Mouse (Mus musculus): ENCODE results near the gene Col5a1. TPM values are rescaled to one million over a fixed set of nuclear protein-coding genes. Genes with fewer than 3 reads are reported as not detected.
A peak's percentile ranks its signal among the peaks of the same experiment; 100 is the strongest.

Col5a1 gene
- polyA plus RNA-seq, 1 experiment from 2014 or later: 5.3 TPM

DNA sequence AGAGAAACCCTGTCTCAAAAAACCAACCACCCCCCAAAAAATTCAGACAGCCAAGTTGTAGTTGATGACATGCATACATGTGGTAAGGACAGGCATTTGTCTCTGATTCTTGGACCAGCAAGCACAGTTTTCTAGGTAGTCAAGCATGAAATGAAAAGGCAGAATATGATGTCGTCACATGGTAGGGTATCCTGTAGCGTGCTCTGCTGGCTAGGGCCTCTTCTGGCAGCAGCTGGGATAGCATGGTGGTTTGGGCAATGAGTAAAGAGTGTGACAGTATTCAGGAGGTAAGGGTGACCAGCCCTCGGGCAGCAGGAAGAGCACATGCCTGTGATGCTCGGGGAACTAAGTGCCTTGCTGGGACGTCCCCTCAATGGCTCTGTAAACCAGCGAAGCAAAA, 73.0 kb downstream of the Col5a1 start:
- no peak for ATAC-seq
- H3K36me3 ChIP-seq (ENCODE audit: control insufficient read depth, insufficient read depth, low read length): no peaks in the 10 kb centered on the region
- no peaks in the 10 kb centered on the region for H3K9me3 ChIP-seq (replicated peaks; ENCODE audit: control insufficient read depth, low read length)
- peaks cover 8% of the 10 kb centered on the region; the same call in 1 of the 2 replicates for H3K4me1 ChIP-seq (ENCODE audit: control insufficient read depth, insufficient read depth, low read length)
- no peak overlapping the region for H3K27ac ChIP-seq (ENCODE audit: low read depth, low read length)
- no peaks in the 10 kb centered on the region for H3K27me3 ChIP-seq (replicated peaks; ENCODE audit: control insufficient read depth, insufficient read depth, low read length)
- no peak overlapping the region for H3K4me3 ChIP-seq (ENCODE audit: low read depth, low read length)
- no peak for DNase-seq (ENCODE audit: low spot score)
- H3K4me2 ChIP-seq (ENCODE audit: low read length): no peak overlapping the region
- 72% methylated on average over 6 of the region's 6 CpGs for WGBS
- H3K9ac ChIP-seq (ENCODE audit: low read length): no peak overlapping the region

DNA sequence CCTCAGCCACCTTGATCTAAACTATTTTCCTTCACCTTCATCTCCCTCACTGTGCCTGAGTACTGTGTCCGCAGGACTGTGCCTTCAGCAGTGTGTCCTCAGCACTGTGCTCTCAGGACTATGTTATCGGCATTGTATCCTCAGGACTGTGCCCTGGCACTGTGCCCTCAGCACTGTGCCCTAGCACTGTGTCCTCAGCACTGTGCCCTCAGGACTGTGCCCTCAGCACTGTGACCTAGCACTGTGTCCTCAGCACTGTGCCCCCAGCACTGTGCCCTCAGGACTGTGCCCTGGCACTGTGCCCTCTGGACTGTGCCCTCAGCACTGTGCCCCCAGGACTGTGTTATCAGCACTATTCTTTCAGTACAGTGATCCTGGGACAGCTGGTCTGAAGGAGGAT, 75.0 kb downstream of the Col5a1 start:
- no peaks in the 10 kb centered on the region for H3K9me3 ChIP-seq (replicated peaks; ENCODE audit: control insufficient read depth, low read length)
- no peak for ATAC-seq

DNA sequence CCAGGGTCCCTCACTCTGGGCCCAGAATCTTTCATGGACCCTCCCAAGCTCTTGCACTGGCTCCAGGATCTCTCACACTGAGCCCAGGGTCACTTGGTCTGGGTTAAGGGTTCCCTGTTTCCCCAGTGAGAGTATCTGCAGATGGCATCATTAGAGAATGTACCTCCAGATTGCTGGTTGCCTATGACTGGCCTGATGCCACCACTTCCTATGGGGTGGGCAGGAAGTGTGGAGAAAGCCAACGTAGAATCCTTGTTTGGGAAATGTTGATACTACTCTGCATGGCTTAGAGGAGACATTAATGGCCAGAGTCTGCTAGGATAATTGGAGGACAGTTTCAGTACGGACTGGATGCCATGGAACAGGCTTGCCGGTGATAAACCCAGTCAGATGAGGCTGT, 76.2 kb downstream of the Col5a1 start:
- Histone ChIP-seq H3K4me2 (ENCODE audit: low read length) (no peak overlapping the region), H3K9ac (ENCODE audit: low read length) (no peak overlapping the region), H3K4me1 (ENCODE audit: control insufficient read depth, insufficient read depth, low read length) (peaks cover 4% of the 10 kb centered on the region; the same call in 1 of the 2 replicates), H3K27ac (ENCODE audit: low read depth, low read length) (no peak overlapping the region), H3K4me3 (ENCODE audit: low read depth, low read length) (no peak overlapping the region), H3K36me3 (ENCODE audit: control insufficient read depth, insufficient read depth, low read length) (no peaks in the 10 kb centered on the region), H3K27me3 (replicated peaks; ENCODE audit: control insufficient read depth, insufficient read depth, low read length) (no peaks in the 10 kb centered on the region), H3K9me3 (replicated peaks; ENCODE audit: control insufficient read depth, low read length) (no peaks in the 10 kb centered on the region)
- DNase-seq (ENCODE audit: low spot score): no peak
- 83% methylated on average over 3 of the region's 3 CpGs for WGBS
- ATAC-seq: no peak

More for the DNA sequence above, 75.0 kb downstream of the Col5a1 start:
- WGBS: 97% methylated on average over 2 of the region's 2 CpGs
- no peaks in the 10 kb centered on the region for H3K36me3 ChIP-seq (ENCODE audit: control insufficient read depth, insufficient read depth, low read length)
- no peak overlapping the region for H3K27ac ChIP-seq (ENCODE audit: low read depth, low read length)
- peaks cover 8% of the 10 kb centered on the region; the same call in 1 of the 2 replicates for H3K4me1 ChIP-seq (ENCODE audit: control insufficient read depth, insufficient read depth, low read length)
- no peak for DNase-seq (ENCODE audit: low spot score)
- H3K4me3 ChIP-seq (ENCODE audit: low read depth, low read length): no peak overlapping the region
- H3K27me3 ChIP-seq (replicated peaks; ENCODE audit: control insufficient read depth, insufficient read depth, low read length): no peaks in the 10 kb centered on the region
- H3K4me2 ChIP-seq (ENCODE audit: low read length): no peak overlapping the region
- no peak overlapping the region for H3K9ac ChIP-seq (ENCODE audit: low read length)

DNA sequence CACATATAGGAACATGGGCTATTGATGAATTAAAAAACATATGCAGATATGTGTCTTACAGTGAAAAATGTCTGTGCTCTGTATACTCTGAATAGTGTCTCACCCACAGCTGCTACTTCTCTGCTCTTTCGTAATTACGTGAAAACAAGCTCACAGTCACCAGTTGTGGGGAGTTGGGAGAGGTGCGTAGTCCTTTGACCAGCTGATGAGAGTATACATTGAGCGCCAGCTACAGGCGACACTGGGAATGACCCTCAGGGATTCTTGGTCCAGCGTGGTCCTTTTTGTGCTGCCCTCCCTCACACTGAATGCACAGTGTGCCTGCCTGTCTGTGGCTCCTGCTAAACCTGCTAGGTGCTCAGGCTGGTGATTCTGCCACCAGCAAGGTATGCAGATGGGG, 82.9 kb downstream of the Col5a1 start:
- Histone ChIP-seq H3K4me2 (ENCODE audit: low read length) (no peak overlapping the region), H3K9ac (ENCODE audit: low read length) (no peak overlapping the region), H3K4me1 (ENCODE audit: control insufficient read depth, insufficient read depth, low read length) (no peaks in the 10 kb centered on the region; the same call in 1 of the 2 replicates), H3K36me3 (ENCODE audit: control insufficient read depth, insufficient read depth, low read length) (no peaks in the 10 kb centered on the region), H3K27ac (ENCODE audit: low read depth, low read length) (no peak overlapping the region), H3K4me3 (ENCODE audit: low read depth, low read length) (no peak overlapping the region), H3K9me3 (replicated peaks; ENCODE audit: control insufficient read depth, low read length) (no peaks in the 10 kb centered on the region), H3K27me3 (replicated peaks; ENCODE audit: control insufficient read depth, insufficient read depth, low read length) (no peaks in the 10 kb centered on the region)
- DNase-seq (ENCODE audit: low spot score) (peak; percentile 50), ATAC-seq (no peak)
- 14% methylated on average over 6 of the region's 6 CpGs for WGBS

DNA sequence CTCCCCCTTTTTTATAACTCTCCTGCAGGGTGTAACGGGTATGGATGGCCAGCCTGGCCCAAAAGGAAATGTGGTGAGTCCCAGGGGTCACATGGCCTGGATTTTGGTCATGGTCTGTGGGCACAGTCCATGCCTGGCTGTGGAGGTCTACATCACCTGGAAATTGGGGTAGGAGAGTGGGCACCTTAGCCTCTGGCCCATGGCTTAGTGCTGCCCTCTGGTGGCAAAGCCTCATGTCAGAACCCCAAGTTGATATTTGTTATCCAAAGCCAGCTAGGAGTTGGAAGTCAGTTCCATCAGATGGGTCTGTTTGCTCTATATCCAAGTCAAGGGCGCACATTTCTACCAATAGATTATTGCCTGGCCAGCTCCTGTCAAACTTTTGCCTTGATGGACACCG, 87.6 kb downstream of the Col5a1 start:
- 53% methylated on average over 3 of the region's 3 CpGs for WGBS
- Histone ChIP-seq H3K27ac (ENCODE audit: low read depth, low read length) (no peak overlapping the region), H3K9me3 (replicated peaks; ENCODE audit: control insufficient read depth, low read length) (no peaks in the 10 kb centered on the region)

DNA sequence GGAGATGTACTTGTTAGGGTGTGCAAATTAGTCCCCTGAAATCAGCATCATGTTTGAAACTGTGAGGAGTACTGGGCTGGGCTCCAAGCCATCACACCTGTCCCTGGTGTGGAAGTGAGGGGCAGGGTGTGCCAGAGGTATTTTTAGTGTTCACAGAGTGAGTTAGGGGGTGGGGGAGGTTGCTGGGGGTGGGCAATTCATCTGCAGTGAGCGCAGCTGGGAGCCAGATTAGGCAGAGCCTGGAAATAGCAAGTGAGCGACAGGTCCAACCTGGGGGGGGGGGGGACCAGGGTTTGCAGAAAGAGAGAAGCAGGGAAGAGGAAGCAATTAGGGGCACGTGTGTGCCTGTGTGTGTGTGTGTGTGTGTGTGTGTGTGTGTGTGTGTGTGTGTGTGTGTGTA, 89.6 kb downstream of the Col5a1 start:
- H3K9ac ChIP-seq (ENCODE audit: low read length): no peak overlapping the region
- no peaks in the 10 kb centered on the region for H3K36me3 ChIP-seq (ENCODE audit: control insufficient read depth, insufficient read depth, low read length)
- ATAC-seq (0 out of 2 replicates have a peak, but pooled peaks have one; percentile 26), DNase-seq (ENCODE audit: low spot score) (no peak)
- WGBS: 31% methylated on average over 3 of the region's 3 CpGs
- no peaks in the 10 kb centered on the region for H3K9me3 ChIP-seq (replicated peaks; ENCODE audit: control insufficient read depth, low read length)
- no peaks in the 10 kb centered on the region for H3K27me3 ChIP-seq (replicated peaks; ENCODE audit: control insufficient read depth, insufficient read depth, low read length)
- no peak overlapping the region for H3K4me3 ChIP-seq (ENCODE audit: low read depth, low read length)
- no peaks in the 10 kb centered on the region for H3K4me1 ChIP-seq (ENCODE audit: control insufficient read depth, insufficient read depth, low read length)
- no peak overlapping the region for H3K4me2 ChIP-seq (ENCODE audit: low read length)
- no peak overlapping the region for H3K27ac ChIP-seq (ENCODE audit: low read depth, low read length)

More for the DNA sequence above, 87.6 kb downstream of the Col5a1 start:
- H3K9ac ChIP-seq (ENCODE audit: low read length): no peak overlapping the region
- H3K4me2 ChIP-seq (ENCODE audit: low read length): no peak overlapping the region
- H3K36me3 ChIP-seq (ENCODE audit: control insufficient read depth, insufficient read depth, low read length): no peaks in the 10 kb centered on the region
- ATAC-seq: no peak
- DNase-seq (ENCODE audit: low spot score): peak; percentile 71
- no peaks in the 10 kb centered on the region for H3K27me3 ChIP-seq (replicated peaks; ENCODE audit: control insufficient read depth, insufficient read depth, low read length)
- H3K4me3 ChIP-seq (ENCODE audit: low read depth, low read length): no peak overlapping the region
- no peaks in the 10 kb centered on the region; the same call in 1 of the 2 replicates for H3K4me1 ChIP-seq (ENCODE audit: control insufficient read depth, insufficient read depth, low read length)

DNA sequence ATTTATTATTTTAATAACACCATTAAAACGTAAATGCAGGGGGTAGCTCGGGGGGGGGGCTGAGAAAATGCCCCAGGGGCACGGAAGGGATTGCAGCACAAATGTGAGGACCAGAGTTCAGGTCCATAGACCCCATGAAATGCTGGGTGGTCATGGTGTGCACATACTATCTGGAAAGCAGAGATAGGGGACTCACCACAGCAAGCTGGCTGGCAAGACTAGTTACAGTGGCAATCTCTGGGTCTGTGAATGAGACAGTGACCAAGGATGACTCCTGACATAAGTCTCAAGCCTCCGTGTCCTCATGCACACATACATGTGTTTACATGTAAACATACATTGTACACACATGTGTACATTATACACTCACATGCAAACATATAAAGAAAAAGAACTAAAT, 90.3 kb downstream of the Col5a1 start:
- Histone ChIP-seq H3K4me3 (ENCODE audit: low read depth, low read length) (no peak overlapping the region), H3K27me3 (replicated peaks; ENCODE audit: control insufficient read depth, insufficient read depth, low read length) (no peaks in the 10 kb centered on the region), H3K9ac (ENCODE audit: low read length) (no peak overlapping the region), H3K4me1 (ENCODE audit: control insufficient read depth, insufficient read depth, low read length) (no peaks in the 10 kb centered on the region), H3K27ac (ENCODE audit: low read depth, low read length) (no peak overlapping the region), H3K9me3 (replicated peaks; ENCODE audit: control insufficient read depth, low read length) (no peaks in the 10 kb centered on the region), H3K4me2 (ENCODE audit: low read length) (no peak overlapping the region), H3K36me3 (ENCODE audit: control insufficient read depth, insufficient read depth, low read length) (no peaks in the 10 kb centered on the region)
- DNase-seq (ENCODE audit: low spot score) (no peak), ATAC-seq (no peak)
- WGBS: 64% methylated on average over 4 of the region's 4 CpGs

DNA sequence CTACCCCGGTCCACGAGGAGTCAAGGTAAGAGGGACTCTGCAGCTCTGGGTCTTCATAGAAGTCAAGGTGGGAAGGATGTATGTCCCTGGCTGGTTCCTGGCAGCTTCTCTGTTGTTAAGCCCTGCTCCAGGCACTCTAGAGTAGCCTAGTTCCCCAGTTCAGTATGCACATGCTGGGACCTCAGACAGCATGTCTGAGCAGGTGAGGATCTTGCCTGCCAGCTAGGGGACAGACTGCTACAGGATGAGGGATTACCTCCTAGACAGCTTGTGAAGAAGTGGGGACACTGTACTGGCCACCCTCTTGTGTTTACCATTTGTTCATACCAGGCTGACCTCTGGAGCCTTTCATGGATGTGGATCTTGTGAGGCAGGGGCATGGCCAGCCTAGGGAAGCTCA, 94.8 kb downstream of the Col5a1 start:
- DNase-seq (ENCODE audit: low spot score) (no peak), ATAC-seq (no peak)
- Histone ChIP-seq H3K36me3 (ENCODE audit: control insufficient read depth, insufficient read depth, low read length) (no peaks in the 10 kb centered on the region), H3K4me2 (ENCODE audit: low read length) (no peak overlapping the region), H3K27ac (ENCODE audit: low read depth, low read length) (no peak overlapping the region), H3K4me3 (ENCODE audit: low read depth, low read length) (no peak overlapping the region), H3K27me3 (replicated peaks; ENCODE audit: control insufficient read depth, insufficient read depth, low read length) (no peaks in the 10 kb centered on the region), H3K9me3 (replicated peaks; ENCODE audit: control insufficient read depth, low read length) (no peaks in the 10 kb centered on the region), H3K4me1 (ENCODE audit: control insufficient read depth, insufficient read depth, low read length) (no peaks in the 10 kb centered on the region), H3K9ac (ENCODE audit: low read length) (no peak overlapping the region)
- WGBS: 89% methylated on average over 2 of the region's 2 CpGs

DNA sequence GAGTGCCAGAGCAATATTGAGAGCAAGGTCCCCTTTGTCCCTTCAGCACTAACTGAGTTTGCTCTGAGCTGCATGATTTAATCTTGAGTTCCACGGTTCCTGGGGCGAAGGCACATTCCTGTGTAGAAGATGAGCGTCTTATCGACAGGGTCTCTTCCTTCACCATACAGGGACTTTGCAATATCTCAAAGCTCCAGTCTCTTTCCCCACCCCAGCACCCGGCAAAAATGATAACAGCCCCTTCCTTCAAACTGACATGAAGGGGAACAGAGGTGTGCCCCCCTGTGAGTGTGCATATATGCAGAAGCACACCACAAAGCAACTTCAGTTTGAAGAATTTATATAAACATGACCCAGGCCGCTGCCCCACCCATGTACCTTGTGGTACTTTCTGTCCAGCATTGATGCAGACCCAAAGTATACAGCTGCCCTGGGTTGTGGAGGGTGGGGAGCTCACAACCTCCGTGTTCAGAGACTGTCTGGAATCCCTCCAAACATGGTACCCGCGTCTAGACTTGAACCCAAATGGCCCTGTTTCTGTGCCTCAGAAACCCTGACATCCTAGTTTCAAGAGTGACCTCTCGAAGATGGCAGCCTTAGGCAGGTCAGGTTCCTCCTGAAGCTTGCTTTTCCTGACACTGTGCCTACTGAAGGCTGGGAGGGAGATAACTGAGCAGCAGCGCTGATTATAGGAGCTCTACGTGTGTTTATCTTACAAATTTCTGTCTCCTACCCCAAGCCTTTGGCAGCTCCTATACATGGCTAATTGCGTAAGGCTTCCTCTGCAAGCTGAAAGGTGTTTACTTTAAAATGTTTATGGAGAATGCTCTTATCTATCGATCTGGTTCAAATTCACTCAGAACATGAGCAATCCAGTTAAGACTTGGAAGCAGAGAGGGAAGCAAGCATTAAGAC, 95.7 kb downstream of the Col5a1 start:
- DNase-seq (ENCODE audit: low spot score) (no peak), ATAC-seq (no peak)
- H3K4me2 ChIP-seq (ENCODE audit: low read length): no peak overlapping the region
- H3K9ac ChIP-seq (ENCODE audit: low read length): no peak overlapping the region
- no peaks in the 10 kb centered on the region for H3K27me3 ChIP-seq (replicated peaks; ENCODE audit: control insufficient read depth, insufficient read depth, low read length)
- no peaks in the 10 kb centered on the region for H3K9me3 ChIP-seq (replicated peaks; ENCODE audit: control insufficient read depth, low read length)
- H3K36me3 ChIP-seq (ENCODE audit: control insufficient read depth, insufficient read depth, low read length): no peaks in the 10 kb centered on the region
- no peaks in the 10 kb centered on the region for H3K4me1 ChIP-seq (ENCODE audit: control insufficient read depth, insufficient read depth, low read length)
- WGBS: 92% methylated on average over 14 of the region's 14 CpGs
- H3K4me3 ChIP-seq (ENCODE audit: low read depth, low read length): no peak overlapping the region
- no peak overlapping the region for H3K27ac ChIP-seq (ENCODE audit: low read depth, low read length)

Measured in forebrain, embryonic 14.5 days (tissue).